Mouse (Mus musculus) cerebellum, adult 11 months (tissue): ENCODE results near the gene Wap.
"Not testable (repeated sequence)": the region's sequence is repeated elsewhere in the genome, so short reads cannot be mapped to it uniquely, and the experiment has no call there.

Experiments
- DNase-seq: peaks from one replicate; pipeline ENCODE4 v3.0.0; 2022

Wap gene

DNA sequence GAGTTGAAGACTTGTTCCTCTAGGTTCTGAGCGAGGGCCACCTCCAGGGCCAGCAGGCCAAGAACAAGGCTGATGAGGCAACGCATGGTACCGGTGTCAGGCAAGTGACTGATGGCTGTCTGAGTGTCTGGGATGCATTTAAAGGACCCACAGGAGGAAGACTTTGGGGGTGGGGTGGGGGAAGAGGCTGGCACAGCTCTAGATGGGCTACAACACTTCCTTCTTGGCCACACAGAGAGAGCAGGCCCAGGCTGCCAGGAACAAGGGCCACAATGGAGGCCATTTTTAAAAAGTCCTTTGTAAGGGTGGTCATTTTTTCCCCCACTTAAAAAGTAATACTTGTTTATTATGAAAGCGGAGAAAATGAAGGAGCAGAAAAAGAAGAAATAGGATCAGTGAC is at the start of gene Wap:
Gene Wap (minus strand): TSS at position 101 of the 400 bp plus-strand sequence.
- DNase-seq, result no peak

- no peak for DNase-seq
Measured at GRCm38 (mm10) chr11:6684741-6685140, 46.3 kb upstream of the Wap start.

- no peak for DNase-seq
Measured at GRCm38 (mm10) chr11:6680397-6680818, 42.0 kb upstream of the Wap start.

GRCm38 (mm10) chr11:6679694-6680396 is 41.4 kb upstream of the Wap start:
- no peak for DNase-seq

DNA sequence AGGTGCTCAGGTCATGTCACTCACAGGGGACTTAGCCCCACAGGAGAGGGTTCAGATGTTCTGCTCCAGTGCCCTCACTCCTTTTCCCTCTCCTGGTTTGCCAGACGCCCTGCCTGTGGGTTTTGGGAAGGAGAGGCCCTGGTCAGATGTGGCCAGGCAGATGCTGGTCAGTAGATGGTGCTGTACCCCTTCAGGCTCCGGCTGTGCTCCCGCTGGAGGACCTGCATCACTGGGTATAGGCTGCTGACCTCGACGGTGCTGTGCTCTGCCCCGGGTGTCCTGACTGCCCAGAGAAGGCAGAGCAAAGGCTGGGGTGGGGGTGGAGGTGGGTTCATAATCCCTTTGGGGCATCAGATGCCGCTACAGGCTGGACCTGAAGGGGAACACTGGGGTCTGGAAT is 39.1 kb upstream of the Wap start:
- no peak for DNase-seq

DNA sequence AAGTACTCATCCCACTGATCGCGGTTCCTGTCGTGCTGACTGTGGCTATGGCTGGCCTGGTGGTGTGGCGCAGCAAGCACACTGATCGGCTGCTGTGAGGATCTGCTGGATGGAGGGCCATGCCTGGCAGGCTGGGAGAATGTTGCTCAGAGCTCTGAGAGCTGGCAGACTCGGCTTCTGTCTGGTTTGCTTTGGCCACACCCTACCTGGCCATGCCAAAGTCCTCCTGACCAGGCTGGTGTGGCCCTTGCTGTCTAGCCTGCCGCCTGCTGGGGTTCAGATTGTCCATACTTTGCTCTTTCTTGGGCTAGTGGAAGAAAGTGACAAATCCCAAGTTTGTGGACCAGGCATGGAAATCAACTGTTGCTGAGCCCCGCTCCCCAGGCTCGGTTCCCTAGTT is 38.2 kb upstream of the Wap start:
- DNase-seq, result no peak

DNA sequence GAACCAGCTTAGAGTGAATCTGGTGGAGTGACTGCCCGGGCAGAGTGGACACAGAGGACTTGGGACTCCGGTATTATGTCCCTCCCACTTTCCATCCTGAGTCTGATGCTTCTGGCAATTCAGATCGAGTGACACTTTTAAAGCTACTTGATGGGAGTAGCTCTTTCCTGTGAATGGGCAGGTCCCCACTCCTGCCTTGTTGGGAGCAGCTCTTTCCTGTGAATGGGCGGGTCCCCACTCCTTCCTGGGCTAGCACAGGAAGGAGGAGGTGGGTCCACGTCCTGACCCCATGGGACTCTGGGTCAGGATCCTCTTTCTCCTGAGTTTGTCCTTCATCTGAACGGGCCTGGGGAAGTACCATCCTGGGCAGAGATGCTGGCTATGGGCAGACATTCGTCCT is 37.0 kb upstream of the Wap start:
- no peak for DNase-seq

- DNase-seq, result no peak
Measured at GRCm38 (mm10) chr11:6674701-6675100, 36.3 kb upstream of the Wap start.

DNA sequence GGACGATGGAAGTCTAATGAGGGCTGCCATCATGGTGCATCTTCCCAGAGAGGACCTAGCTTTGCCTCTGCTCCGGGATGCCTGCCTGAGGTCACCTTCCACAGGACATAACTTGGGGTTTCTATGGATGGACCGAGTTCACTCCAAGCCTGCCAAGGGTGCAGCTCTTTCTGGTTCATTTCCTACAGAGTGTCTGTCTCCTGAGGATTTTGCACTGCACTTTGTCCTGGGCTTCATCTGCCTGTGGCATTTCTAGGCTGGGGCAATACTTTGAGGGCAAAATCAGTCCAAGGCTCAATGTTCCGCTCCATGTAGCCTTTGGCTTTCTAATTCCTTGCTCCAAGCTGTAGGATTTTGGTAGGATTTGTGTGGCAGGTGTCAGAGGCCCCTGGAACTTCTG is 32.4 kb upstream of the Wap start:
- no peak for DNase-seq

- no peak for DNase-seq
Measured at GRCm38 (mm10) chr11:6670044-6670443, 31.6 kb upstream of the Wap start.

- DNase-seq, result no peak
Measured at GRCm38 (mm10) chr11:6669041-6669440, 30.6 kb upstream of the Wap start.

DNA sequence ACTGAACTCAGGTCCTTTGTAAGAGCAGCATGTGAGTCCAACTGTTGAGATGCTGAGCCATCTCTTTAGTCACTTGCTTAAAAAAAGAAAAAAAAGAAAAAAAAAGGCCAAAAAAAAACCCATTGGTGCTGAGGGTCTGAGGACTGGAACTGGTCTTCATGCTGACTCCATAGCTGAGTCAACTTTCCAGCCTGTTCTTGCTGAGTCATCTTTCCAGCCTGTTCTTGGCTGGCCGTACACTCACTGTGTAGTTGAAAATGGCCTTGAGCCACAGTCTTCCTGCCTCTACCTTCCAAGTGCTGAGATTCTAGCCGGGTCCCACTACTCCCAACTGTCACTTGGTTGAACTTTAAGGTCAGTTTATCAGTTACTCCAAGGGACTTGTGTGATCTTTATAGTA is 28.2 kb upstream of the Wap start:
- no peak for DNase-seq

DNA sequence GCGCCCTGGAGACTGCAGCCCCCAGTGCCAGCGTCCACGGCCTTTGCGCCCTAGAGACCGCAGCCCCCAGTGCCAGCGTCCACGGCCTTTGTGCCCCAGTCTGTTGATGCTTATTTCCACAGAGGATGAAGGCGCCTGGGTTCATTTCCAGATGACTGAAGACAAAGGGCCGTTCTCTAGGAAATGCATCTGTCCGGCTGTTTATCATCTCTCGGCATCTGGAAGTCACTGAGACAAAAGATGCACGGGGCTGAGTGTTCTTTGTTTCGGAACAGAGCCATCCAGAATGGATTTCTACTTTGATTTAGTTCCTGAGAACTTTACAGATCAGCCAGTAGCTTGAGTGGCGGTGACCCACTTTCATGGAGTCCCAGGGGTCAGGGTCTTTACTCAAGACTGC is 22.8 kb upstream of the Wap start:
- DNase-seq, result no peak

DNA sequence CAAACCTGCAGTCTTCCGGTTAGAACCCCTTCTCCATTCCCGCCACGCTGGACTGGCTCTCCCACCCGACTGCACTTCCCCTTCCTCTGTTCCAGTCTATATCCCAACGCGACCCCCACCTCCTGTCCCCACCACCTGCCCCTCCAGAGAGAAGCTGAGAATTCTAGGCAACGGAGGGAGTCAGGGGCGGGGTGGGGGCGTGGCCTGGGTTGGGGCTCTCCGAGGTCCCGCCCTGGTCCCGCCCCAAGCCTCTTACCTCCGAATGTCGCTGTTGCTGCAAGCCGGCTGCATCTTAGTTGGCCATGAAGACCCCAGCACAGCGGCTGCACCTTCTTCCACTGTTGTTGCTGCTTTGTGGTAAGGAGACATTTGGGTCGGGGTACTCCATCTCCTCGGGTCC is 19.8 kb upstream of the Wap start, which contains the start of gene Ramp3:
Gene Ramp3 (plus strand): TSS at position 251 of the 400 bp plus-strand sequence.
- peak; percentile 51 for DNase-seq

- peak; percentile 82 for DNase-seq
Measured at GRCm38 (mm10) chr11:6654903-6655302, 16.5 kb upstream of the Wap start.

DNA sequence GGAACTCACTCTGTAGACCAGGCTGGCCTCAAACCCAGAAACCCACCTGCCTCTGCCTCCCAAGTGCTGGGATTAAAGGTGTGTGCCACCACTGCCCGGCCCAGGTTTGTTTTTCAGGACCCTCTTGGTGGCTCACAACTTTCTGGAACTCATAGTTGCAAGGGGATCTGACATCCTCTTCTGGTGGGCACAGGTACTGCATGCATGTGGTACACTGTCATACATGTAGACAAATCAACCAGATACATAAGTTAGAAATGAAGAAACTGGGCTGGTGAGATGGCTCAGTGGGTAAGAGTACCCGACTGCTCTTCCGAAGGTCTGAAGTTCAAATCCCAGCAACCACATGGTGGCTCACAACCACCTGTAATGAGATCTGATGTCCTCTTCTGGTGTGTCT is 14.5 kb upstream of the Wap start:
- not testable (repeated sequence) for DNase-seq

- DNase-seq, result no peak
Measured at GRCm38 (mm10) chr11:6650519-6650918, 12.1 kb upstream of the Wap start.

DNA sequence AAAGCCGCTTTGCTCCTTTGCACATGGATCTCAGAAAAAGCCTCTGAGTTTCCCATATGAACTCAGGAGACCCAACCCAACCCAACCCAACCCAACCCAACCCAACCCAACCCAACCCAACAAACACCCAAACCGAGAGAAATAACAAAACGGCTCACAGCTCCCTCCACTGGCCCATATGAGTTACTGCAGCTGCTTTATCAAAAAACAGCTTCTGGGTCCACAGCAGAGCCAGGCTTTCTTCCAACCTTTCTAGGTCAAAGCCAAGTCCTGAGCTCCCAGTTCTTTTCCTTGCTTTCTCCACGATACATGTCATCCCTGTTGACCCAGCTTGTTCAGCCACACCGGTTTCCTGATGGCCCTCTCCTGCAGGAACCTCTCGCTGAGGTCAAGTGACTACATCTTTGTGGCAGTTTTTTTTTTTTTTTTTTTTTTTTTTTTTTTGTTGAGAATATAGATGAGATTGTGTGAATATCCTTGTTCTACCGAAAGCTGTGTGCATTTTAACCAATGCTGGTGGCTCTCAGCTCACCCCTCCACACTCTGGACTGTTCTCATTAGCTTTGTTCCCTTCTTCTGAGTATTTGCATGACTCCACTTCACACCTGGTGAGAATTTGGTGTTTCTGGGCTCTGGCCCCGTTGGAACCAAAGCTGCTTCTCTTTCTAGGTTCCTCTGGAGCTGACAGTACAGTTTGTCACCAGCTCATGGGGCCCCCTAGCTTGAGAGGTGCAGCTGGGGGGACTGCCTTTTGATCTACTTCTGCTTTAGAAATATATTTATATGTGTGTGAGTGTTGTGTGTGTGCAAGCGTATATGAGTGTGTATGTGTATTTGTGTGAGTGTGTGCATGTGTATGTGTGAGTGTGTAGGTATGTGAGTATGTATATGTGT is 9.6 kb upstream of the Wap start:
- DNase-seq, result no peak

- no peak for DNase-seq
Measured at GRCm38 (mm10) chr11:6644566-6644965, 6.1 kb upstream of the Wap start.

GRCm38 (mm10) chr11:6639072-6639471 is 635 bp upstream of the Wap start:
- no peak for DNase-seq

DNA sequence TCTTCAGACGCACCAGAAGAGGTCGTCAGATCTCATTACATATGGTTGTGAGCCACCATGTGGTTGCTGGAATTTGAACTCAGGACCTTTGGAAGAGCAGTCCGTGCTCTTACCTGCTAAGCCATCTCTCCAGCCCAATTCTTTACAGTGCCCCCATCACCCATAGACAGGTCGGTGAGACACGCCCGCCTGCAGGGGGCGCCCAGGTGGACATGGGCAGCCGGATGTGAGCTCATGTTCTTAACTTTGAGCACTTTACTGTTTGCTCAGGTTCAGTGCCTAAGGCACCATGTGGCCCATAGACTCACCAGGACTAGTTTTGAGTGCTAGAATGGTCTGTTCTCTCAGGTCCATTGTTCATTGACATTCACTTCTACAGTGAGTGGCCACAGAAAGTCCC is 2.3 kb downstream of the Wap start:
- DNase-seq, result no peak

DNA sequence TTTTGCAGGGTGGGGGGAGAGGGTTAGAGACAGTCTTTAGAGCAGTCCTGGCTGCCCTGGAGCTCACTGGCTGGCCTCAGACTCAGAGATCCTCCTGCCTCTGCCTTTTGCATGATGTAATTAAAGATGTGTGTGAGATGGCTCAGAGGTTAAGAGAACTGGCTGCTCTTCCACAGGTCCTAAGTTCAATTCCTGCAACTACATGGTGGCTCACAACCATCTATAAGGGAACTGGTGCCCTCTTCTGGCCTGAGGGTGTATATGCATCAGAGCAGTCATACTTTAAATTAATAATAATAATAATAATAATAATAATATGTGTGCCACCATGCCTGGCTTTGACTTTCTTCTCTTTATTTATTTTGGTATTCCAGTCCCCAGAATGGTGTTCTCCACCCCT is 8.8 kb downstream of the Wap start:
- no peak for DNase-seq

DNA sequence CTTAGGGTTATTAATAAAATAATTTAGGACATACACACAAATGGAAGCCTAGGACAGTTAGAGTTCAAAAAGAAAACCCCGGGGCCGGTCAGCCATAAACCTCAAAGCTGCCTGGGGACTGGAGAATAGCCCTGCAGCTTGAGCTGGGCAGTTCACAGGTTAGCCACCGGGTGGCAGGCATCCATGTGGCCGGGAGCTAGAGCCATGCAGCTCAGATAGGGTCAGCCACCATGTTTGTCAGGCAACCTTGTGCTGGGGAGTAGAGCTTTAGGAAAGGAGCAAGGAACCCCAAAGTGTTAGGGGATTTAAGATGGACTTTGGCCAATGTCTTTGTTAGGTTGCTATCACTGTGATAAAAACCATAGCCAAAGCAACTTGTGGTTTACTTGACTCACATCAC is 9.9 kb downstream of the Wap start:
- peak; percentile 34 for DNase-seq

- DNase-seq, result no peak
Measured at GRCm38 (mm10) chr11:6627731-6628130, 10.7 kb downstream of the Wap start.
